Mouse (Mus musculus) cortical plate, adult 2 months (tissue): ENCODE measurements around the gene Slc25a12. TPM values are rescaled to one million over a fixed set of nuclear protein-coding genes. Genes with fewer than 3 reads are reported as not detected.

Experiments used
- H3K27ac ChIP-seq: fragments of 200-500 bp; 2 replicates; pipeline ENCODE4 v1.5.1; 2012; ENCODE audit warnings: low read length, control low read depth, inconsistent platforms; ENCODE audit not compliant: insufficient read depth
- H3K4me1 ChIP-seq: fragments of 200-500 bp; 2 replicates; pipeline ENCODE4 v1.6.1; 2011; ENCODE audit warnings: low read length; ENCODE audit not compliant: control insufficient read depth, insufficient read depth
- H3K4me3 ChIP-seq: fragments of 200-500 bp; 2 replicates; pipeline ENCODE4 v1.5.1; 2011; ENCODE audit warnings: mild to moderate bottlenecking, low read length, control low read depth; ENCODE audit not compliant: insufficient read depth
- CTCF ChIP-seq: fragments of 200-500 bp; IDR thresholded peaks from 2 replicates; pipeline ENCODE4 v1.5.1; 2011; ENCODE audit warnings: mild to moderate bottlenecking, control low read depth, low read length; ENCODE audit not compliant: insufficient read depth; ENCODE audit errors: extremely low read depth
- POLR2A ChIP-seq: fragments of 200-500 bp; IDR thresholded peaks from 2 replicates; pipeline ENCODE4 v1.6.1; 2011; ENCODE audit warnings: mild to moderate bottlenecking, low read length, control low read depth; ENCODE audit not compliant: insufficient read depth; ENCODE audit errors: extremely low read depth
- polyA plus RNA-seq: library from polyadenylated mRNA; depleted of rRNA; stranded (reverse); fragments of >200 nt; gene quantifications from 2 replicates; pipeline ENCODE4 v1.2.3, GENCODE M21; 2012

Gene Slc25a12
- polyA plus RNA-seq, 1 experiment, result 111 TPM

GRCm38 (mm10) chr2:71297501-71297900 lies 70.0 kb downstream of the Slc25a12 start:
- no peak overlapping the region for H3K27ac ChIP-seq
- no peak overlapping the region for H3K4me3 ChIP-seq
- TF ChIP-seq POLR2A, result no peak
- no peak for TF ChIP-seq CTCF
- H3K4me1 ChIP-seq, result peaks cover 3% of the 10 kb centered on the region; the same call in 1 of the 2 replicates

- no peak for TF ChIP-seq CTCF
- TF ChIP-seq POLR2A, result no peak
- H3K27ac ChIP-seq, result no peak overlapping the region
- H3K4me1 ChIP-seq, result peaks cover 3% of the 10 kb centered on the region; the same call in 1 of the 2 replicates
- H3K4me3 ChIP-seq, result no peak overlapping the region
These were observed 71.7 kb downstream of the Slc25a12 start for GRCm38 (mm10) chr2:71295844-71296243.

GRCm38 (mm10) chr2:71294489-71294888 lies 73.1 kb downstream of the Slc25a12 start:
- no peak overlapping the region for H3K4me3 ChIP-seq
- TF ChIP-seq POLR2A (no peak), CTCF (no peak)
- no peak overlapping the region for H3K27ac ChIP-seq
- peaks cover 7% of the 10 kb centered on the region; the same call in 1 of the 2 replicates for H3K4me1 ChIP-seq

- TF ChIP-seq POLR2A (no peak), CTCF (no peak)
- H3K4me1 ChIP-seq, result peaks cover 7% of the 10 kb centered on the region; the same call in 1 of the 2 replicates
- no peak overlapping the region for H3K4me3 ChIP-seq
- H3K27ac ChIP-seq, result no peak overlapping the region
These were observed 73.6 kb downstream of the Slc25a12 start for GRCm38 (mm10) chr2:71293983-71294382.

GRCm38 (mm10) chr2:71291566-71291965 lies 76.0 kb downstream of the Slc25a12 start:
- Histone ChIP-seq H3K4me3 (no peak overlapping the region), H3K27ac (no peak overlapping the region), H3K4me1 (peaks cover 7% of the 10 kb centered on the region; the same call in 1 of the 2 replicates)
- TF ChIP-seq POLR2A (no peak), CTCF (no peak)

GRCm38 (mm10) chr2:71290107-71290775 lies 77.3 kb downstream of the Slc25a12 start:
- Histone ChIP-seq H3K4me3 (no peak overlapping the region), H3K27ac (no peak overlapping the region), H3K4me1 (peaks cover 7% of the 10 kb centered on the region; the same call in 1 of the 2 replicates)
- TF ChIP-seq POLR2A, result no peak

GRCm38 (mm10) chr2:71281981-71282380 lies 85.6 kb downstream of the Slc25a12 start:
- H3K4me1 ChIP-seq, result peaks cover 6% of the 10 kb centered on the region
- H3K27ac ChIP-seq, result no peak overlapping the region
- no peak for TF ChIP-seq POLR2A
- no peak for TF ChIP-seq CTCF
- no peak overlapping the region for H3K4me3 ChIP-seq

- no peak overlapping the region for H3K27ac ChIP-seq
- TF ChIP-seq POLR2A (no peak), CTCF (no peak)
- H3K4me1 ChIP-seq, result peaks cover 6% of the 10 kb centered on the region
- H3K4me3 ChIP-seq, result no peak overlapping the region
These were observed 88.5 kb downstream of the Slc25a12 start for GRCm38 (mm10) chr2:71278791-71279775.

- peaks cover 4% of the 10 kb centered on the region for H3K4me1 ChIP-seq
- H3K27ac ChIP-seq, result no peak overlapping the region
- no peak overlapping the region for H3K4me3 ChIP-seq
- TF ChIP-seq POLR2A (no peak), CTCF (no peak)
These were observed 91.8 kb downstream of the Slc25a12 start for GRCm38 (mm10) chr2:71275734-71276133.

- no peak for TF ChIP-seq CTCF
- TF ChIP-seq POLR2A, result no peak
- Histone ChIP-seq H3K4me1 (peaks cover 3% of the 10 kb centered on the region), H3K27ac (no peak overlapping the region), H3K4me3 (no peak overlapping the region)
These were observed 93.4 kb downstream of the Slc25a12 start for GRCm38 (mm10) chr2:71273955-71274679.
